Mouse (Mus musculus) activated CD4-positive, CD25-positive, alpha-beta regulatory T cell, adult 4 months (primary cell): ENCODE measurements around the gene Sgtb. TPM values are rescaled to one million over a fixed set of nuclear protein-coding genes. Genes with fewer than 3 reads are reported as not detected.

ENCODE experiments used
- ATAC-seq: one replicate; pipeline ENCODE4 v1.8.0; 2017
- polyA plus RNA-seq, 2 experiments: library from polyadenylated mRNA; unstranded; fragments of 100-300 nt; shearing (Covaris generic); gene quantifications; one replicate each; pipeline ENCODE4 v1.2.1; 2017

Sgtb gene
- polyA plus RNA-seq, 2 experiments from 2014 or later = 0.15 to 0.42 TPM

GRCm38 (mm10) chr13:104179176-104179888 is 69.8 kb downstream of the Sgtb start:
- no peak for ATAC-seq

GRCm38 (mm10) chr13:104187357-104187756 is 77.8 kb downstream of the Sgtb start:
- ATAC-seq = no peak

Other genes starting within 250 kb of the Sgtb start
- 10 to 100 TPM; 36.4 to 47.1 TPM for gene Erbin, start 189.2 kb upstream of the Sgtb start, polyA plus RNA-seq
- 1 to 10 TPM; 6.3 to 8.3 TPM for gene Nln, start 127 bp upstream of the Sgtb start, polyA plus RNA-seq
- gene Trappc13, start 68.7 kb downstream of the Sgtb start, polyA plus RNA-seq = 10 to 100 TPM; 46.1 to 47.7 TPM
- gene Trim23, start 69.1 kb downstream of the Sgtb start, polyA plus RNA-seq = 10 to 100 TPM; 23.3 to 28.8 TPM
- gene Cenpk, start 118.9 kb downstream of the Sgtb start, polyA plus RNA-seq = 10 to 100 TPM; 10.5 to 12.5 TPM
- gene Ppwd1, start 119.1 kb downstream of the Sgtb start, polyA plus RNA-seq = 10 to 100 TPM; 13.6 to 15.5 TPM
- gene Adamts6, start 178.1 kb downstream of the Sgtb start, polyA plus RNA-seq = 10 to 100 TPM; 16.3 to 19.1 TPM